Mouse (Mus musculus) heart, embryonic 13.5 days (tissue): ENCODE data around the gene Olfr1120. TPM values are rescaled to one million over a fixed set of nuclear protein-coding genes. Genes with fewer than 3 reads are reported as not detected.
"Not testable (repeated sequence)": the region's sequence is repeated elsewhere in the genome, so short reads cannot be mapped to it uniquely, and the experiment has no call there.

ENCODE experiments used
- ATAC-seq: fragments of 200-750 bp; cut with Nextera tagmentation; 2 replicates; pipeline ENCODE4 v1.8.0; 2017; ENCODE audit warnings: moderate TSS enrichment; ENCODE audit not compliant: insufficient number of reproducible peaks, low FRiP score, low TSS enrichment; ENCODE audit errors: extremely low read depth
- H3K27ac ChIP-seq: fragments of 300-500 bp; sonication (generic); replicated peaks from 2 replicates; pipeline ENCODE4 v1.5.1; 2015; ENCODE audit warnings: moderate library complexity, mild to moderate bottlenecking, inconsistent platforms
- H3K27me3 ChIP-seq: fragments of 300-500 bp; sonication (generic); replicated peaks from 2 replicates; pipeline ENCODE4 v1.6.1; 2015; ENCODE audit warnings: mild to moderate bottlenecking, inconsistent platforms
- H3K36me3 ChIP-seq: fragments of 300-500 bp; sonication (generic); 2 replicates; pipeline ENCODE4 v1.6.1; 2015; ENCODE audit warnings: mild to moderate bottlenecking, inconsistent platforms
- H3K4me1 ChIP-seq: fragments of 300-500 bp; sonication (generic); 2 replicates; pipeline ENCODE4 v1.6.1; 2015; ENCODE audit warnings: inconsistent platforms
- H3K4me2 ChIP-seq: fragments of 300-500 bp; sonication (generic); 2 replicates; pipeline ENCODE4 v1.6.1; 2015; ENCODE audit warnings: inconsistent platforms, mild to moderate bottlenecking, moderate library complexity
- H3K4me3 ChIP-seq: fragments of 300-500 bp; sonication (generic); 2 replicates; pipeline ENCODE4 v1.5.1; 2015; ENCODE audit warnings: moderate library complexity, mild to moderate bottlenecking, inconsistent platforms
- H3K9ac ChIP-seq: fragments of 300-500 bp; sonication (generic); 2 replicates; pipeline ENCODE4 v1.6.1; 2015; ENCODE audit warnings: inconsistent platforms, mild to moderate bottlenecking, moderate library complexity
- H3K9me3 ChIP-seq: fragments of 300-500 bp; sonication (generic); 2 replicates; pipeline ENCODE4 v1.6.1; 2016; ENCODE audit warnings: inconsistent platforms
- WGBS: fragments of 180-500 bp; shearing (Covaris S2); methylation state at CpG from one replicate; pipeline ENCODE4 v1.1.7; 2015; ENCODE audit warnings: mixed read lengths; 5-methylcytosine and 5-hydroxymethylcytosine counted together
- polyA plus RNA-seq: library from polyadenylated mRNA; unstranded; fragments of >200 nt; fragmentation: Nextera tagmentation; extraction: Ambion mirVana; gene quantifications from 2 replicates; pipeline ENCODE4 v1.2.1, GENCODE M21; 2015

Olfr1120 gene
- polyA plus RNA-seq: not detected in 2 replicates

DNA sequence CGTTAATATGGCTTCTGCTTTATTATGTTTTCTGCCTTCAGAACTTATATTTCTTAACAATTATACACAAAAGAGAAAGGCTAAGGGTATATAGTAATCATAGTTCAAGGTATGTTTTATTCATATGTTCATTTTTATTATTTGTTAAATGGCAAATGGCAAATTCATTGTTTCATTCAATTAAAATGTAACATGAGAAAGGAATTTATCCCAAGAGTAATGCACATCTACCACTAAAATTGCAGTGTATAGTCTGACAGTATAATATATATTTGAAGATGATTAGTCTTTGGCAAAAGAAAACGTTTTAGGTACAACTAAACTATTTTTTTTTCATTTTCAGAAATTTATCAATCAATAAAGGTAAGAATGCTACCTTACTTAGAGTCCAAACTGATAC is at the start of gene Olfr1120:
Gene Olfr1120, plus strand, starts transcription at position 301 of the 400 bp plus-strand sequence.
- no peak within 1 kb of the TSS for H3K9ac ChIP-seq
- 51% methylated on average over 2 of the region's 2 CpGs for WGBS
- ATAC-seq: no peak
- no peak within 1 kb of the TSS for H3K4me2 ChIP-seq
- no peaks in the 10 kb centered on the region for H3K4me1 ChIP-seq
- no peaks in the 10 kb centered on the region for H3K36me3 ChIP-seq
- no peaks in the 10 kb centered on the region for H3K9me3 ChIP-seq
- no peak within 1 kb of the TSS for H3K27ac ChIP-seq
- no peaks in the 10 kb centered on the region for H3K27me3 ChIP-seq
- no peak within 1 kb of the TSS for H3K4me3 ChIP-seq

DNA sequence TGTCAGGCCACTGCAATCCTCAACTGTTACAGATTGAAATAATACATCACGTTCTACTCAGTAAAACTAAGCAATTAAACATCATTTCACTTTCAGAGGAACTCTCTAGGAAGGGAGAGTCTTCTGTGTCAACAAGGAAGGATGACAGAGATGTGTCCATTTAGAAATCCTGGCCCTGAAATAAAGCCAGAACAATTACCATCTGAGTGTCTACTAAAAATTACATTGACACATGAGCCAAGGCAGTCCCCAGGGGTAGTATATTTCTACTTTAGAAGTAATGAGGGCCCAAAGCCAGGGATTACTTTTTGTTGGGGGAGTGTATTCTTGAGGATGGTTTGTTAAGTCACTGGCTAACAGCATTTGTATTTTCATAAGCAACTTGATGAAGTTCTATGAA is 47.3 kb upstream of the Olfr1120 start, which contains the start of gene Olfr1118:
Gene Olfr1118, plus strand, starts transcription at position 301 of the 400 bp plus-strand sequence.
- 53% methylated on average over 1 of the region's 1 CpGs for WGBS
- no peak for ATAC-seq
- H3K4me3 ChIP-seq: no peak within 1 kb of the TSS
- H3K9me3 ChIP-seq: no peaks in the 10 kb centered on the region
- H3K4me2 ChIP-seq: no peak within 1 kb of the TSS
- no peaks in the 10 kb centered on the region for H3K36me3 ChIP-seq
- no peaks in the 10 kb centered on the region for H3K27me3 ChIP-seq
- H3K27ac ChIP-seq: no peak within 1 kb of the TSS
- no peaks in the 10 kb centered on the region for H3K4me1 ChIP-seq
- H3K9ac ChIP-seq: no peak within 1 kb of the TSS

DNA sequence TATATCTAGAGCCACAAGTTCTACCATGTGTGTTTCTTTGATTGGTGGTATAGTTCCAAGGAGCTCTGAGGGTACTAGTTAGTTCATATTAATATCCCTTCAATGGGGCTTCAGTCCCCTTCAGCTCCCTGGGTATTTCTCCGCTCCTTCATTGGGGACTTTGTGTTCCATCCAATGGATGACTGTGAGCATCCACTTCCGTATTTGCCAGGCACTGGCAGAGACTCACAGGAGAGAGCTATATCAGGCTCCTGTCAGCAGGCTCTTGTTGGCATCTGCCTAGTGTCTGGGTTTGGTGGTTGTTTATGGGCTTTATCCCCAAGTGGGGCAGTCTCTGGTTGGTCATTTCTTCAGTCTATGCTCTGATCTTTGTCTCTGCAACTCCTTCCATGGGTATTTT is 5.5 kb downstream of the Olfr1120 start:
- H3K4me2 ChIP-seq, ATAC-seq, H3K27ac ChIP-seq, H3K9me3 ChIP-seq, H3K4me3 ChIP-seq, H3K4me1 ChIP-seq, H3K27me3 ChIP-seq, H3K36me3 ChIP-seq, H3K9ac ChIP-seq: not testable (repeated sequence)
- 79% methylated on average over 2 of the region's 2 CpGs for WGBS

DNA sequence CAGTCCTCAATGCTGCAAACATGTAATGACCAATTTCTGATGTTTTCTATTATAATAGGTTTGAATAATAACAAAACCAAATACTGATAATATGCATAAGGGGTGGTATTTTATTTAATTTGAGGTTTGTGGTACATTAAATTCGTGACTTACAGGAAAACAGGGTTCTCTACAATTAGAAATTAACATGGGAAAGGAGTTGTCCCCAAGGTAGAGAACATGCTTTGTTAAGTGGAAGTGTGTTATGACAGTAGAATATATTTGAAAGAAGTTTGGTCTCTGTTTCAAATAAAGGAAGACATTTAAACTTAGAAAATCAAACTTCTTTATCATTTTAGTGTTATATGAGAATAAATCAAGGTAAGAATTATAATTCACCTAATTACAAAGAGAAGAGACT is 15.0 kb downstream of the Olfr1120 start, which contains the start of gene Olfr1121:
Gene Olfr1121, plus strand, starts transcription at position 301 of the 400 bp plus-strand sequence.
- Histone ChIP-seq H3K4me1 (no peaks in the 10 kb centered on the region), H3K27me3 (no peaks in the 10 kb centered on the region), H3K4me2 (no peak within 1 kb of the TSS), H3K9me3 (no peaks in the 10 kb centered on the region), H3K27ac (no peak within 1 kb of the TSS), H3K36me3 (no peaks in the 10 kb centered on the region), H3K4me3 (no peak within 1 kb of the TSS), H3K9ac (no peak within 1 kb of the TSS)
- WGBS: 38% methylated on average over 1 of the region's 1 CpGs
- ATAC-seq: no peak

DNA sequence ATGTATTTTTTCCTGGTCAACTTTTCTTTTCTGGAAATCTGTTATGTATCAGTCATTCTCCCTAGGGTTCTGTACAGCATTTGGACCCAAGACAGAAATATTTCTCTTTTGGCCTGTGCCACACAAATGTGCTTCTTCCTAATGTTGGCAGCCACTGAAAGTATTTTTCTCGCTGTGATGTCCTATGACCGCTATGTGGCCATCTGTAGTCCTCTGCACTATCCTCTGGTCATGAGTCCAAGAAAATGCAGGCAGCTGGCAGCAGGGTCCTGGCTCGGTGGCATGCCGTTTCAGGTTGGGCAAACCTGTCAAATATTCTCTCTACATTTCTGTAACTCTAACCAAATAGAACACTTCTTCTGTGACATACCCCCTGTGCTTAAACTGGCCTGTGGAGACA is 17.1 kb downstream of the Olfr1120 start:
- H3K27me3 ChIP-seq: no peaks in the 10 kb centered on the region
- 87% methylated on average over 4 of the region's 4 CpGs for WGBS
- H3K9ac ChIP-seq: no peak overlapping the region
- H3K9me3 ChIP-seq: no peaks in the 10 kb centered on the region
- H3K36me3 ChIP-seq: no peaks in the 10 kb centered on the region
- H3K4me2 ChIP-seq: no peak overlapping the region
- H3K27ac ChIP-seq: no peak overlapping the region
- ATAC-seq: no peak
- H3K4me1 ChIP-seq: no peaks in the 10 kb centered on the region
- H3K4me3 ChIP-seq: no peak overlapping the region

DNA sequence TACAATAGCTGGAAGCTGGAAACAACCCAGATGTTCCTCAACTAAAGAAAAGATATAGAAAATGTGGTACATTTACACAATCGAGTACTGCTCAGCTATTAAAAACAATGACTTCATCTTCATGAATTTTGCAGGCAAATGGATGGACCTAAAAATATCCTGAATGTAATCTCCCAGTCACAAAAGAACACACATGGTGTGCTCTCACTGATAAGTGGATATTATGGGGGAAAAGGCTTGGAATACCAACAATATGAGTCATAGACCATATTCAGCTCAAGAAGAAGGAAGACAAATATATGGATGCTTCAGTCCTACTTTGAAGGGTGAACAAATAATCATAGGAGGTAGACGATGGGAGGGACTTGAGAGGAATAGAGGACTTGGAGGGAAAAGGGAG is 29.3 kb downstream of the Olfr1120 start:
- no peak overlapping the region for H3K9ac ChIP-seq
- no peaks in the 10 kb centered on the region for H3K9me3 ChIP-seq
- no peak for ATAC-seq
- no peaks in the 10 kb centered on the region for H3K27me3 ChIP-seq
- H3K4me2 ChIP-seq: no peak overlapping the region
- 35% methylated on average over 2 of the region's 2 CpGs for WGBS
- 0 out of 2 replicates have a peak overlapping the region, but pooled peaks have one; percentile 5 for H3K27ac ChIP-seq
- H3K36me3 ChIP-seq: no peaks in the 10 kb centered on the region
- H3K4me3 ChIP-seq: no peak overlapping the region
- no peaks in the 10 kb centered on the region for H3K4me1 ChIP-seq

DNA sequence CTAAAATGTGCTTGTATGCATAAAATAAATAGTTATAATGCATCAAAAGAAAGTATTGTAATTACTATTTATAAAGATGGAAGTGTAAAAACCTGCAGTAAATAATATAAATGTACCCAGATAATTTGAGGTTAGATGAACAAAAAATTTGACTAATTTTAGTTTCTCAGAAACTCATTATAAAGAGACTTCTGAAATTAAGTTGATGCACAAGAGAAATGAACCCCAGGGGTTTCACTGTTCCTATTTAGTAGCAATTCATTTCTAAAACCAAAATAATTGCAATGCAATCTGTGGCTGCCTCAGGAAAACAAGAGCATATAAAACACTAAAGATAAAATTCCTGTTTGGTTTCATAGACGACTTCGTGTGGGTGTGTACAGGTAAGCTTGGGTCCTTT is 30.9 kb downstream of the Olfr1120 start, which contains the start of gene Olfr1122:
Gene Olfr1122, plus strand, starts transcription at position 301 of the 400 bp plus-strand sequence.
- H3K27ac ChIP-seq: no peak within 1 kb of the TSS
- no peak within 1 kb of the TSS for H3K4me3 ChIP-seq
- no peaks in the 10 kb centered on the region for H3K9me3 ChIP-seq
- H3K27me3 ChIP-seq: no peaks in the 10 kb centered on the region
- 80% methylated on average over 2 of the region's 2 CpGs for WGBS
- no peak for ATAC-seq
- H3K4me2 ChIP-seq: no peak within 1 kb of the TSS
- H3K4me1 ChIP-seq: no peaks in the 10 kb centered on the region
- H3K36me3 ChIP-seq: no peaks in the 10 kb centered on the region
- H3K9ac ChIP-seq: no peak within 1 kb of the TSS

DNA sequence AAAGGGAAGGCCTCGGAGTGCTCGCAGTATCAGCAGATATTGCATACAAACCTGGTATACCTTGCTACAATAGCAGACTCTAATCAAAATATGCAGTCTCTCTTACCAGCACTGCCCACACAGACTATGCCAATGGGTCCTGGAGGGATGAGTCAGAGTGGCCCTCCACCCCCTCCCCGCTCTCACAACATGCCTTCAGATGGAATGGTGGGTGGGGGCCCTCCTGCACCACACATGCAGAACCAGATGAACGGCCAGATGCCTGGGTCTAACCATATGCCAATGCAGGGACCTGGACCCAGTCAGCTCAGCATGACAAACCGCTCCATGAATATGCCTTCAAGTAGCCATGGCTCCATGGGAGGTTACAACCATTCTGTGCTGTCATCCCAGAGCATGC is 39.0 kb downstream of the Olfr1120 start:
- not testable (repeated sequence) for H3K9me3 ChIP-seq, H3K36me3 ChIP-seq, H3K4me2 ChIP-seq, H3K9ac ChIP-seq, H3K27me3 ChIP-seq, H3K4me1 ChIP-seq, H3K4me3 ChIP-seq, H3K27ac ChIP-seq, ATAC-seq
- WGBS: 80% methylated on average over 5 of the region's 5 CpGs

DNA sequence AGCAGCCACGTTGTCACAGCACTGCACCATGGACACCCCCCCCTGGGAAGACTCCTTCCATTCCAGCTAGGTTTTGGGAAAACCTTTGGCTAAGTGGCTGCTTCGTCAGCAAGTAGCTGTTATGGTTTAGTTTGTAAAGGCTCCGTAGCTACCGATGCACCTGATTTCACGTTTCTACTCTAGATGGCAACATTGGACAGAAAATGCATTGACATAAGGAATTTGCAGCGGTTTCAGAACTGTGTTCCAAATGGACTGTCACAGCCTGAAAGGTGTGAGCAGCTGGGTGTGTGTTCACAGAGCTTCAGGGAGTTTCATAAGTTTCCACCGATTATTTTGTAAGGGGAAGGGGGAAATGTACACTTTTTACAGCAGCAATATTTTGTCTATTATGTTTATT is 40.1 kb downstream of the Olfr1120 start:
- not testable (repeated sequence) for H3K27ac ChIP-seq, H3K27me3 ChIP-seq, H3K9me3 ChIP-seq, H3K4me3 ChIP-seq, H3K9ac ChIP-seq, H3K4me1 ChIP-seq, ATAC-seq, H3K4me2 ChIP-seq, H3K36me3 ChIP-seq
- 69% methylated on average over 7 of the region's 7 CpGs for WGBS

Other genes with a start within 250 kb of the Olfr1120 start
- gene Olfr259, start 240.2 kb upstream of the Olfr1120 start, polyA plus RNA-seq: not detected in 2 replicates
- gene Olfr1110, start 214.5 kb upstream of the Olfr1120 start, polyA plus RNA-seq: not detected in 2 replicates
- not detected in 2 replicates for gene Olfr1111, start 202.2 kb upstream of the Olfr1120 start, polyA plus RNA-seq
- not detected in 2 replicates for gene Olfr1112, start 167.0 kb upstream of the Olfr1120 start, polyA plus RNA-seq
- not detected in 2 replicates for gene Olfr1113, start 145.8 kb upstream of the Olfr1120 start, polyA plus RNA-seq
- gene Olfr1115, start 106.8 kb upstream of the Olfr1120 start, polyA plus RNA-seq: not detected in 2 replicates
- not detected in 2 replicates for gene Olfr1116, start 87.3 kb upstream of the Olfr1120 start, polyA plus RNA-seq
- gene Olfr1118, start 47.2 kb upstream of the Olfr1120 start, polyA plus RNA-seq: not detected in 2 replicates
- not detected in 2 replicates for gene Olfr1121, start 15.1 kb downstream of the Olfr1120 start, polyA plus RNA-seq
- gene Olfr1122, start 31.0 kb downstream of the Olfr1120 start, polyA plus RNA-seq: not detected in 2 replicates
- not detected in 2 replicates for gene Olfr1123, start 61.8 kb downstream of the Olfr1120 start, polyA plus RNA-seq
- 0.05 and 0.08 TPM in 2 replicates for gene Olfr1124, start 75.5 kb downstream of the Olfr1120 start, polyA plus RNA-seq
- not detected in 2 replicates for gene Olfr1126, start 99.1 kb downstream of the Olfr1120 start, polyA plus RNA-seq
- gene Pramel7, start 142.3 kb downstream of the Olfr1120 start, polyA plus RNA-seq: not detected in 2 replicates
- not detected in 2 replicates for gene Pramel6, start 151.8 kb downstream of the Olfr1120 start, polyA plus RNA-seq
- not detected in 2 replicates for gene Olfr153, start 177.0 kb downstream of the Olfr1120 start, polyA plus RNA-seq
- gene Olfr1128, start 190.7 kb downstream of the Olfr1120 start, polyA plus RNA-seq: not detected in 2 replicates
- gene Olfr1129, start 219.1 kb downstream of the Olfr1120 start, polyA plus RNA-seq: not detected in 2 replicates